Mouse (Mus musculus) embryonic facial prominence, embryonic 14.5 days (tissue): Measurements from ENCODE around the gene Foxp1. TPM values are rescaled to one million over a fixed set of nuclear protein-coding genes. Genes with fewer than 3 reads are reported as not detected.

Experiments
- ATAC-seq: fragments of 200-750 bp; cut with Nextera tagmentation; 2 replicates; pipeline ENCODE4 v1.8.0; 2017; ENCODE audit warnings: low read depth, moderate number of reproducible peaks, moderate TSS enrichment
- DNase-seq: peaks from one replicate; pipeline ENCODE4 v3.0.0-alpha.2; 2015; ENCODE audit warnings: low spot score
- H3K27ac ChIP-seq: fragments of 300-500 bp; sonication (generic); replicated peaks from 2 replicates; pipeline ENCODE4 v1.5.1; 2014; ENCODE audit warnings: low read depth, mild to moderate bottlenecking, low read length, moderate library complexity
- H3K27me3 ChIP-seq: fragments of 300-500 bp; sonication (generic); replicated peaks from 2 replicates; pipeline ENCODE4 v1.6.1; 2014; ENCODE audit warnings: low read length; ENCODE audit not compliant: control insufficient read depth, insufficient read depth
- H3K36me3 ChIP-seq: fragments of 300-500 bp; sonication (generic); 2 replicates; pipeline ENCODE4 v1.6.1; 2014; ENCODE audit warnings: low read length, mixed read lengths; ENCODE audit not compliant: control insufficient read depth, insufficient read depth
- H3K4me1 ChIP-seq: fragments of 300-500 bp; sonication (generic); 2 replicates; pipeline ENCODE4 v1.6.1; 2014; ENCODE audit warnings: antibody characterized with exemption, low read length; ENCODE audit not compliant: control insufficient read depth, insufficient read depth
- H3K4me2 ChIP-seq: fragments of 300-500 bp; sonication (generic); 2 replicates; pipeline ENCODE4 v1.6.1; 2014; ENCODE audit warnings: low read depth, mild to moderate bottlenecking, low read length, moderate library complexity, mixed read lengths
- H3K4me3 ChIP-seq: fragments of 300-500 bp; sonication (generic); 2 replicates; pipeline ENCODE4 v1.5.1; 2014; ENCODE audit warnings: low read depth, mild to moderate bottlenecking, low read length
- H3K9ac ChIP-seq: fragments of 300-500 bp; sonication (generic); 2 replicates; pipeline ENCODE4 v1.6.1; 2014; ENCODE audit warnings: low read depth, mild to moderate bottlenecking, low read length, moderate library complexity, mixed read lengths
- H3K9me3 ChIP-seq: fragments of 300-500 bp; sonication (generic); 2 replicates; pipeline ENCODE4 v1.6.1; 2016; ENCODE audit warnings: low read length; ENCODE audit not compliant: control insufficient read depth
- WGBS: fragments of 180-500 bp; shearing (Covaris S2); extraction: QIAGEN DNeasy Blood & Tissue Kit; methylation state at CpG from one replicate; pipeline ENCODE4 v1.1.7; 2014; 5-methylcytosine and 5-hydroxymethylcytosine counted together
- polyA plus RNA-seq: library from polyadenylated mRNA; unstranded; fragments of >200 nt; fragmentation: Nextera tagmentation; extraction: Ambion mirVana; gene quantifications from 2 replicates; pipeline ENCODE4 v1.2.1, GENCODE M21; 2014

Gene Foxp1
- polyA plus RNA-seq, 1 experiment from 2014 or later: 80.1 TPM

DNA sequence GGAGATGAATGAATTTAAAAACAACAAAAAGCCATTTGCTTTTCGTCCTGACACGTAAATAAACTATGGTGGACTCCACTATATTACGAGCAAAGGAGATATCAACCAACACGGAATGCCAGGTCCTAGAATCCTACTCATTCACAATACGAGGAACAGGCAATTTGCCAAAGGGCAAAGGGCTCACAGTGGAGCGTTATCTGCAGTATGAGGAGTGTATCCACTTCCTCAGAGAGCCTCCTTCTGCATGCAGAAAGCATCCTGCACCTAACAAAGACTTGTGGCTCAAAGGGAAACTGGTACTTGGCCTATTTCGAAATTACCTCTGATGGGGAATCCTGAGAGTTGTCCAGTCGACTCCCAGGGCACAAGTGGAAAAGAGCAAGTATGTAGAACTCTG, 328.8 kb downstream of the Foxp1 start:
- no peaks in the 10 kb centered on the region for H3K9me3 ChIP-seq

DNA sequence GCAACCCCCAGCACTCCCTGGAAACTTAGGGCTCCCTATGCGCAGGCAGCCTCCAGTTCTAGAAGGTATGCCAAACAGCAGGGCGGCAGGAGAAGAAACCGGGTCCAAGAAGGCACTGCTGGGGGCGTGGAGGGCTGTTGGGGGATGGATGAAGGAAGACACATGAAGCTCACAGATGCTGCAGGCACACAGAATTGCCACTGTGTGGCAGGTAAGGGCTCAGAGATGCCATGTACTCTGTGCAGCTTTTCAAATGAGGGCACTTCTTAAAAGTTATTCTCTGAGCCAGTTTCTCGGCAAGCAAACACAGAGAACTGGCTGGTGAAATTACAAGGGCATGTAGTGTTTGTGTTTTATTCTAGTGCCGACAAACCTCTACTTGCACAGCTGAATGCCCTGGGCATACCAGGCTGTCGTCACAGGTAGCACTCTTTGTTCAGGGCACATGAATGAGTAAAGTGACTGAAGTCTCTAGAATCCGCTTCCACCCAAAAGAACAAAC, 330.8 kb downstream of the Foxp1 start:
- ATAC-seq: 0 out of 2 replicates have a peak, but pooled peaks have one; percentile 57
- no peak for DNase-seq
- no peak overlapping the region for H3K9ac ChIP-seq
- H3K9me3 ChIP-seq: no peaks in the 10 kb centered on the region
- H3K36me3 ChIP-seq: no peaks in the 10 kb centered on the region
- H3K4me3 ChIP-seq: no peak overlapping the region
- no peak overlapping the region for H3K27ac ChIP-seq
- WGBS: 57% methylated on average over 8 of the region's 8 CpGs
- H3K27me3 ChIP-seq: no peaks in the 10 kb centered on the region
- H3K4me1 ChIP-seq: 0 out of 2 replicates have a peak, but pooled peaks cover 3% of the 10 kb centered on the region
- H3K4me2 ChIP-seq: no peak overlapping the region

More for the DNA sequence above, 328.8 kb downstream of the Foxp1 start:
- DNase-seq (peak; percentile 31), ATAC-seq (no peak)
- no peak overlapping the region for H3K4me3 ChIP-seq
- H3K9ac ChIP-seq: no peak overlapping the region
- no peaks in the 10 kb centered on the region for H3K36me3 ChIP-seq
- WGBS: 58% methylated on average over 8 of the region's 8 CpGs
- H3K27me3 ChIP-seq: no peaks in the 10 kb centered on the region
- no peak overlapping the region for H3K4me2 ChIP-seq
- no peak overlapping the region for H3K27ac ChIP-seq
- 0 out of 2 replicates have a peak, but pooled peaks cover 3% of the 10 kb centered on the region for H3K4me1 ChIP-seq

DNA sequence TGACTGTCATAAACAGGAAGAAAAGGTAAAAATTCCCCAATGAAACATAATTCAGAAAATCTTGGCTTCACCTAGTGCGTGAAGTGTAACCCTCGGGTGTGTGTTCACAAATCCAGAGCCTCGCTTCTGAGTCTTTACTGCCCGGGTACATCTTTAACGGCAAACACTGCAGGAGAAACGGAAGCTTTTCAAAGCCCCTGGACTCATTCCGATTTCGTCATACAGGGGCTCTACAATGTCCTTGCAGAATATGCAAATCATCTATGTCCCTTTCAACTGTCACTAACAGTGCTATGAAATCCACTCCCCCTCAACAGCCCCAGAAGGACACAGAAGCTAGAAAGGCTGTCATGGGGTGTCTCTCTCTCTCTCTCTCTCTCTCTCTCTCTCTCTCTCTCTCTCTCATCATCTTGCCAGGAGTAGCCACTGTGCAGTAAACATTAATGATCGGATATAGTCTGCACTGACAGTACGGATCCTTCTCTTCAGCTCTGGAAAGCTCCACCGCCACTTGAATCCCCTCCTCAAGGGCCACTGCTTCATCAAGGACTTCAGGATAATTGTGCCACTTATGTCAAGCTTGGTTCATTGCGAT, 331.4 kb downstream of the Foxp1 start:
- Histone ChIP-seq H3K9me3 (no peaks in the 10 kb centered on the region), H3K27ac (no peak overlapping the region), H3K4me1 (0 out of 2 replicates have a peak, but pooled peaks cover 3% of the 10 kb centered on the region), H3K27me3 (no peaks in the 10 kb centered on the region), H3K9ac (no peak overlapping the region), H3K4me3 (no peak overlapping the region), H3K4me2 (no peak overlapping the region), H3K36me3 (no peaks in the 10 kb centered on the region)
- DNase-seq (no peak), ATAC-seq (no peak)
- WGBS: 63% methylated on average over 12 of the region's 12 CpGs

DNA sequence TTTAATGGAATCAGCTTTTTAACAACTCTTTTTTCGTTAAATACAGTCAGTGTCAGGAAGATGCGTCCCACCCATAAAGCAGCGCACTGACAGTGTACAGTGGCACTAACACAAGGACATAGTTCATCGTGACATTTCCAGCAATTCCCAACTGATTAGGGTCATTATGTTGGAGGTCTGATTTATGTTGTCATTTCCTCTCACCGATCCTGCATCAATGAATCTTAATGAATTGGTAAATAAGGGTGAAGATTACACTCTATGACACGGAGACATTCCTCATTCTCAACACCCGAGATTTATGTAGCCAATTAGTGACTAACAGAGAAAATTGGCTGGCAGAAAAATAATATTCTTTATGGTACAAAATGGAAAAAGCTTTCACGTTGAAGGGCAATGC, 332.6 kb downstream of the Foxp1 start:
- Histone ChIP-seq H3K4me2 (no peak overlapping the region), H3K9me3 (no peaks in the 10 kb centered on the region), H3K4me1 (0 out of 2 replicates have a peak, but pooled peaks cover 3% of the 10 kb centered on the region), H3K27ac (no peak overlapping the region), H3K27me3 (no peaks in the 10 kb centered on the region), H3K9ac (no peak overlapping the region), H3K36me3 (no peaks in the 10 kb centered on the region), H3K4me3 (no peak overlapping the region)
- ATAC-seq (no peak), DNase-seq (no peak)
- WGBS: 57% methylated on average over 8 of the region's 8 CpGs

DNA sequence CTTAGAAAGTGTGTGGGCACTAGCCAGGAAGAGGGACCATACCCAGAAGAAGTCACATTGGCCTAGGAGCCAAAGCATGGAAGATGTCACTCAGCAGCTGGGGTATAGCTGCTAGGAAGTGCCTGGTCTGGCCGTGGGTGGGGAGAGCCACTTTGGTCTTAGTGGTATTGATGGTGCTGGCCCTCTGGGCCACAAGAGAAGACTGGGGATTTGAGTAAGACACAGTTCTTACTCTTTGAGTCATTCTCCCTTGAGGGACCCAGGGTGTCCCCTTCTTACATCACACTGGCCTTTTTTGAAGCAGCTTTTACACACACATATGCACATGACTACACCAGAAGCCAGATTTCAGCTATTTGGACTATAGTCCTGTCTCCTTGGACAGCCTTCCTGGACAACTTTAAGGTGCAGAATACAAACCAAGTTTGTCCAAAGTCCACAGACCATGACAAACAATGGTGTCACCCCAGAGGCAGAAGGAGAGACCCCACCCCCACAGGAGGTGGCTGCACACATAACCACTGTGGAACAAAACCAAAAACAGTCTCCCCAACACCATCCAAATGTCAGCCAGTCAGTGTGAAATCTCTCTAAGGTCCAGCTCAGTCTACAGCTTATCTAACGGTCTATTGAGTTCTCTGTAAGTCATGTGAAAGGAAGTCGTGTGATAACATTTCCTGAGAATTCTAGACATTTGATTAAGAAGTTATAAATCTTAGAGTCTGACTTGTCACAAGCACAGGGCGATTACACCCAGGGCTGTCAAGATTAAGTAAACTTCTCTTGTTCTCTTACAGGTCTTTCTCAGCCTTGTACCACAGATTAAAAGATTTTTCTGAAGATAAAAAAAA, 333.9 kb downstream of the Foxp1 start:
- H3K9me3 ChIP-seq: no peaks in the 10 kb centered on the region
- no peaks in the 10 kb centered on the region for H3K27me3 ChIP-seq
- no peaks in the 10 kb centered on the region for H3K36me3 ChIP-seq
- H3K9ac ChIP-seq: no peak overlapping the region
- 0 out of 2 replicates have a peak, but pooled peaks cover 3% of the 10 kb centered on the region for H3K4me1 ChIP-seq
- WGBS: 74% methylated on average over 4 of the region's 4 CpGs
- no peak overlapping the region for H3K4me2 ChIP-seq
- DNase-seq: no peak
- no peak overlapping the region for H3K27ac ChIP-seq
- ATAC-seq: no peak
- no peak overlapping the region for H3K4me3 ChIP-seq

DNA sequence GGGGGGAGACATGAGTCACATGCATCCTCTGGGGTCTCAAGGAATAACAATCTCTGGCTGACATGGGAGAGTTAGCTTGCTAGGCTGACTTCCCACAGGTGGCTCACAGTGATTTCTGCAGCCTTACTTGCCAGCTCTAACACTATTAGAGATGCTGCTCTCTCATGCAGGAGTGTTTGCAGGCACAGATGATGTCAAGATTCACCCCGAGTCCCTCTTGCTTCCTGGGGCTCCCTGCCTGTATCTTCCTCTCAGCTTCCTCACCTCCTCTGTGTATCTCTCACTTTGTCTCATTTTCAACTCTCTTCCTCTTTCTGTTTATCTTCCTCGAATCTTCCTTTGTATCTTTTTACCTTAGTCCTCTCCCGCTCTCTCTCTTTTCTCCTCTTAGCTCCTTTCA, 334.6 kb downstream of the Foxp1 start:
- no peak for DNase-seq
- no peak overlapping the region for H3K4me3 ChIP-seq
- H3K4me2 ChIP-seq: no peak overlapping the region
- H3K9ac ChIP-seq: no peak overlapping the region
- H3K4me1 ChIP-seq: 0 out of 2 replicates have a peak, but pooled peaks cover 3% of the 10 kb centered on the region
- H3K36me3 ChIP-seq: no peaks in the 10 kb centered on the region
- no peaks in the 10 kb centered on the region for H3K9me3 ChIP-seq
- no peaks in the 10 kb centered on the region for H3K27me3 ChIP-seq
- no peak overlapping the region for H3K27ac ChIP-seq
- ATAC-seq: no peak
- WGBS: 74% methylated on average over 3 of the region's 3 CpGs

DNA sequence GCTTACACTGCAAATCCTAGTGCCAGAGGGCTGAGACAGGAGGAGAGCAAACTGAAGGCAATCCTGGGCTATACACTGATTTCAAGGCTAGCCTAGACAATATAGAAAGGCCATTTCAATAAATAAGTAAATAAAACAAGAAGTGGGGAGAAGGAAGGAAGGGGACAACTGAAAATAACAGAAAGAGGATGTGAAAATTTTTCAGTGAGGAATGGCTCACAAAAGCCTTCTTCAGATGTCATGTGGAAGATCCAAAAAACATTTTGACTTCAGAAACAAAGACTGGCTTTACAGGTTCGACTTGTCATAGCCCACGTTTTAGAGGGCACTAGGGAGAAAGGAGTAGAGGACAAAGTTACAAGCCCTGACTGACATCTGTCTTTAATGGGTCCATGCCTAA, 335.1 kb downstream of the Foxp1 start:
- ATAC-seq (no peak), DNase-seq (no peak)
- no peaks in the 10 kb centered on the region for H3K9me3 ChIP-seq
- no peaks in the 10 kb centered on the region for H3K27me3 ChIP-seq
- no peak overlapping the region for H3K4me3 ChIP-seq
- 49% methylated on average over 2 of the region's 2 CpGs for WGBS
- no peak overlapping the region for H3K9ac ChIP-seq
- H3K4me2 ChIP-seq: no peak overlapping the region
- 0 out of 2 replicates have a peak, but pooled peaks cover 3% of the 10 kb centered on the region for H3K4me1 ChIP-seq
- no peaks in the 10 kb centered on the region for H3K36me3 ChIP-seq
- H3K27ac ChIP-seq: no peak overlapping the region

DNA sequence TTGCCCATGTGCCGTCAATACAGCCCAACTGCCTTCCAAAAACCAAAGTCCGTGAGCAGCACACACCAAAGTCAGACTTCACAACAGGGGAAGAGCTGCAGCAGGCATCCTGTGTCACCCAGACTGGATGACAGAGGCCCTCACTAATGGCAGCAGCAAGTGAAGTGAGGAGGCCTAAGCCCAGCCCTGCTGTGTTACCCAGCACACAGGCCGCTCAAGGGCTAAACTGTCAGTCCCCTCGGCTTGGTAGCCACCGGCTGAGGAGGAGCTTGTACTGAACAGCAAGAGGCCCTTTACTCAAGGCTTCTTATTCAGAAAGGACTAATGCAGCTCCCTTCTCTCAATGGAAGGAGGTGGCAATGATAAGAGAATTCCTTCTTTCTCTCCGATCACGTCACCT, 336.0 kb downstream of the Foxp1 start:
- Histone ChIP-seq H3K27ac (no peak overlapping the region), H3K4me1 (0 out of 2 replicates have a peak, but pooled peaks cover 1% of the 10 kb centered on the region), H3K4me2 (no peak overlapping the region), H3K9ac (no peak overlapping the region), H3K4me3 (no peak overlapping the region), H3K27me3 (no peaks in the 10 kb centered on the region), H3K9me3 (no peaks in the 10 kb centered on the region), H3K36me3 (no peaks in the 10 kb centered on the region)
- 67% methylated on average over 7 of the region's 7 CpGs for WGBS
- DNase-seq (no peak), ATAC-seq (no peak)
